Mouse (Mus musculus) induced T-regulatory cell, adult 2 months (primary cell): ENCODE measurements around the gene Retreg1.

Source experiments
- DNase-seq: peaks from one replicate; pipeline ENCODE4 v3.0.0-alpha.2; 2012; ENCODE audit warnings: low read depth

Retreg1 gene

DNA sequence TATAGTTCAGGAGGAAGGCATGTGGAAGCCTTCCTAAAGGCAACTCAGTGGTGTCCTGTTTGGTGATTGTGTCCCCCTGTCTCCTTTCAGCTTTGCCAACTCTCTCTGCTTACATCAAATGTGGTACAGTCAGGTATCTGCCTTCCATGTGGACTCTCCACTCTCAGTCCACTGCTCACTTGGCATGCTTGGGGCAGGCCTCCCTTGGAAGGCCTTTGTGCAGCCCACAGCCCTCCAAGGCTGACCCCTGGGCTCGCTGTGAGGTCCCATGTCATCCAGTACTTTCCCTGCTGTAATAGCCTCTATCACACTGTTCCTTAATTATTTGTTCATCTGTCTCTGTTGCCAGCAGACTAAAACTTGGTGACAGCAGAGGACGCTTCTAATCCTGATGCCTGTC, 79.0 kb downstream of the Retreg1 start:
- DNase-seq = no peak

DNA sequence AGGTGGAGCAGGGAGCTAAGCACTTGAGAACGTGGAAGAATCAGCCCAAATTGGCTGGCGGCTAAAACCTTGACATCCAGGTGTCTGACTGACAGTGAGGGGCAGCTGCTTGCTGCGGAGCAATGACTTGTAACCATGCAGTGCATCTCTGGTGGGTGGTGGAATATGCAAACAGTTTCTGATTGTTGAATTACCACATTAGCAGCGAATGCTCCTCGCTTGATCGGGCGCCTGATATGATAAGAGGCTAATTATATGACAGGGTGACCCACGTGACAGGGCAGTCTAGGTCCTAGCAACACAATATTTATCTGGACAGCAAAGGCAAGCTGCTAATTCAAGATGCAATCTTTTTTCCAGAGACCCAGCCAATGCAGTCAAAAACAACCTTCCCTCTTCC, 80.9 kb downstream of the Retreg1 start:
- DNase-seq = no peak

GRCm38 (mm10) chr15:25926171-25926570, 83.2 kb downstream of the Retreg1 start:
- no peak for DNase-seq

GRCm38 (mm10) chr15:25927106-25927505, 84.1 kb downstream of the Retreg1 start:
- no peak for DNase-seq

- DNase-seq = no peak
These were observed 85.0 kb downstream of the Retreg1 start for GRCm38 (mm10) chr15:25928001-25928400.

DNA sequence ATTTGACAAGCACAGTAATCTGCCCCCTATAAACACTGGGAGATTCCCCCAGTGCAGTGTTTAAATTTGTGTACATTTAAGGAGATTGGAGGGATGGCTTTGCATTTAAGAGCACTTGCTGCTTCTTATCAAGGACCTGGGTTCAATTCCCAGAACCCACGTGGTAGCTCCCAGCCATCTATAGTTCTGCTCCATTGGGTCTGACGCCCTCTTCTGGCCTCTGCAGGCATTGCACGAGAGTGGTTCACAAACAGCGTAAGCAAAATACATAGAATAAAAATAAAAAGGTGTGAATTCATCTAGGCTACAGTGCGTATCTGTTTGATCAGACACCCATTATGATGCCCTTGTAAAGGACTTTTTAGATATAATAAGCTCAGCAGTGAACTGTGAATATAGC, 85.9 kb downstream of the Retreg1 start:
- peak; percentile 58 for DNase-seq

DNA sequence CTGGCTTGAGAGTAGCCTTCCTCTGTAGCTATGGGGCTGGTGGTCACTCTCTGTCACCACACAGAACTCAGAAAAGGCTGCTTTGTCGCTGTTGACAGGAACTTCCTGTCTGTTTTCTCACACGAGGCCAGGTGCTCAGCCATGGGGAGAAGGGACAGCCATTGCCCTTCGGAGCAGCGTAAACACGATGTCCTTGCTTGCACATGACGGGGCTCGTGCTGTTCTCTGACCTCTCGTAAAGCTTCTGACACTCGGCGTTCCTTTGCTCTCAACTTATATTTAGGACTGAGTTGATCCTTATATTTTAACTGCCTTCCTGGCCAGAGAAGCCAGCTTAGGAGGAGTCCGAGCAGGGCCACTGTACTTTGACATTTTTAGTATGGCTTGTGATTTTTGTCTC, 86.5 kb downstream of the Retreg1 start:
- DNase-seq = no peak

- DNase-seq = no peak
These were observed 87.0 kb downstream of the Retreg1 start for GRCm38 (mm10) chr15:25929936-25930335.

DNA sequence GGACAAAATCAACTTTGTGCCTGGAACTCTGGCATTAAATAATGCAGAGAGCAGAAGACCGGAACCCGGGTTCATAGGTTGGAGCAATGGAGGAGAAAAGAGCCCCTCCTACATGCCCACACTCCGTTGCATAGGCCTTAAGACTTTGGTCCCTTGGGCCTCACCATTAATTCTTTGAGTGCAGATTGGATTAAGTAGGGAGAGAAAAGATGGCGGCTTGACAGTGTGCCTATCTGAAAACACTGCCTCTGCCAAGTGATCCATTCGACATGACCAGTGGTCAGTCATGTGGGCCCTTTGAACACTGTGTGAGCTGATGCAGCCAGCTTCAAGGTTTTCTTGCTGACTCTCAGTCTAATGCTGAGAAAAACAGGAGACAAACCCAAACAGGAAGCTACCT, 87.7 kb downstream of the Retreg1 start:
- no peak for DNase-seq

GRCm38 (mm10) chr15:25932497-25932896, 89.5 kb downstream of the Retreg1 start:
- no peak for DNase-seq

DNA sequence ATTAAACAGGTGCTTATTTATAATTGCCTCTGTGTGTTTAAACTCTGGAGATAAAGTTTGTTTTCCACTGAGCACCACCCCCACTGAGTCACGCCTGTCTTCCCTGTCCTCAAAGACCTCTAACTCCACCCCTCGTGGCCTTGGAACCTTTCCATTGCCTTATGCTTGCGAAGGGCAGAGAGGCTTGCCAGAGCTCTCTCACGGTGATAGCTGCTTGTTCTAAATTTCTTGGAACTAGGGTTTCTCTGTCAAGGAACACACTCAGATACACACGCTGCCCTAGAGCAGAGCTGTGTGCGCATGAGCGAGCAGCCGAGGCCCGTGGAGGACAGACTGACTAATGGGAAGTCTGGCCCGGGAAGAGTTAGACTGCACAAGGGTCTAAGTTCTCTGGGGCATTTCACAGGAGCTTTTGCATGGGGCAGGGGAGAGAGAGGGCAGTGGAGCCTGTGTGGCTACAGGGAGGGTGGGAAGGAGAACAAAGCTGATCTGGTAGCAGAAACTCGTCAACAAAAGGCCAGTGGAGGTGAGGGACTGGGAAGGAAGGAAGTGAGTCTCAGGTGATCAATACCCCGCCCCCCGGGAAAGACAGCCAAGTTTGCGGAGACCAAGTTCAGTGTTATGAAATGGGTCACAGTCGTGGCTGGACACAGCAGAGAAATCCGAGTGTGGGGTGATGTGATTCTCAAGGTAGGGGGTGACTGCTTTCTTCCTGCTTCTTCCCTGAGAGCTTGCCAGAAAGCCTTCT, 90.1 kb downstream of the Retreg1 start:
- DNase-seq = peak; percentile 34

DNA sequence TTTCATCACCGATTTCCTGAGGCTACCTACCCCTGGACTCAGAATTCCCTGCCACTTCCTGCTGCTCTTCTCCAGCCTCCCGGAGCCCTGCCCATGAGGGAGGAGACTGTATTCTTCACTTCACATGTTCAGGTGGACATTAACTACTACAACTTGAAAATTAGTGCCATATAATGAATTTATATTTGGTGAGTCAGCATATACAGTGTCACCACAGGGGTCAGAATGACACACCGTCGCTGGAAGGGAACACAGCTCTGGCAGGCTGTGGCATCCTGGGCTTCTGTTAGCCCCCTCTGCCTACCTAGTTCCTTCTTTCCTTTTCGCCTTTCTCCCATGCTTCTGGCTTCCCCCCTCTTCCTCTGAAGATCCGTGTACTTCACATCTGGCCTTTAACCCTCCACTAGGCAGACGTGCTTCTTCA, 90.7 kb downstream of the Retreg1 start:
- DNase-seq = no peak

GRCm38 (mm10) chr15:25934411-25934810, 91.4 kb downstream of the Retreg1 start:
- no peak for DNase-seq

DNA sequence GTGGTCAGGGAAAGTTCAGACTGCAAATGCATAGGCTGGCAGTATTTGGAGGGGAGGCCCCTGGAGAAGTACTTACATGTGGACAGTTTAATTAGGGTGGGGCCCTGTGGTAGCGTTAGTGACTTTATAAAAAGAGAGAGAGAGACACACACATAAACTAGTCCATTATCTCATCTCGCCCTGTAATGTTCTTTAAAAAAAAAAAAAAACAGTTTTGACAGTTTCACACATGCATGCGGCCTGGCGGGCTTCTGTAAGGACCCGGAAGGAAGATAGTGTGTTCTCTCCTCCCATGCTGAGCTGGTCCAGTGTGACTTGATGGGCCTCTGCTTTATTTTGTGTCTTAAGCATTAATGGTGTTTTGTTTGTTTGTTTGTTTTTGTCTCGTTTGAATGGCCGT, 95.5 kb downstream of the Retreg1 start:
- DNase-seq = no peak

GRCm38 (mm10) chr15:25940397-25941377, 97.7 kb downstream of the Retreg1 start:
- DNase-seq = no peak

DNA sequence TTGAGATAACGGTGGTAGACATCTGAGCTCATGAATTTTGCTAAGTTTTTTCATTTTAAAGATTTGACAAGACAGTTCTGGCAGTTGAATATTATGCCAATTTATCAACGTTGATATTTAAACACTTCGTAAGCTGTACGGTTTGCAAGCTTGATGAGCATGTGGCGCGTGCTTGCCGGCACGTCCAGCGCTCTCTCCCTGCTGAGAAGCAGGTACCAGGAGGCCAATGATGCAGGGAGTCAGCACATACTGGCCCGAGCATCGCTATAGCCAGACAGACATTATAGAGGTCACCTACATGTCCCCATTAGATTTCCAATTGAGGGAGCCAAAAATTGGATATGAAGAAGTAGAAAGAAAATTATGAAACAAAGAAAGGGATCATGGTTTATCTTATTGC, 98.5 kb downstream of the Retreg1 start:
- no peak for DNase-seq

GRCm38 (mm10) chr15:25942415-25942814, 99.4 kb downstream of the Retreg1 start:
- DNase-seq = no peak

- no peak for DNase-seq
These were observed 100.6 kb downstream of the Retreg1 start for GRCm38 (mm10) chr15:25943386-25944137.

- no peak for DNase-seq
These were observed 102.2 kb downstream of the Retreg1 start for GRCm38 (mm10) chr15:25945224-25945623.

DNA sequence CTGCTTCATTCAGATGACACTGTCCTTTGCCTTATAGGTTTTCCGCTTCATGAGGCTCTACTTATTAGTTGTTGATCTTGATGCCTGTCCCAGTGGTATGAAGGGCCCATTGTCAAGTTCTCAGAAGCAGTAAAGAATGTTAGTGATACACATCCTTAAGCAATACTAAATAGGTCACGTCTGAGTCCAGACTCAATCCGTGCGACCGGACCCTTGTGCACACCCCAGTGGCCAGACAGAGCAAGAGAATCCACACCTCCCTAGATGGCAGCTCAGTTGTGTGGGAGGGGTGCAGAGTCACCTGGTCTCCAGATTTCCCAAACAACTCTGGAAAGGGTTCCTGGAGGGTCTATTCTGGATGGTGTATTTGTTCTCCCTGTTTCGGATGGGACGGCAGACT, 103.5 kb downstream of the Retreg1 start:
- DNase-seq = no peak

- DNase-seq = no peak
These were observed 104.4 kb downstream of the Retreg1 start for GRCm38 (mm10) chr15:25947383-25947782.
